Mouse (Mus musculus) bone marrow macrophage, adult 2 months (primary cell): ENCODE results near the gene Ahdc1.

Experiments
- CTCF ChIP-seq: IDR thresholded peaks from 2 replicates; pipeline ENCODE4 v1.5.1; 2012; ENCODE audit warnings: low read depth, mild to moderate bottlenecking, low read length, moderate library complexity
- POLR2A ChIP-seq: IDR thresholded peaks from 2 replicates; pipeline ENCODE4 v1.6.1; 2012; ENCODE audit warnings: mild to moderate bottlenecking, low read depth, low read length, borderline replicate concordance

DNA sequence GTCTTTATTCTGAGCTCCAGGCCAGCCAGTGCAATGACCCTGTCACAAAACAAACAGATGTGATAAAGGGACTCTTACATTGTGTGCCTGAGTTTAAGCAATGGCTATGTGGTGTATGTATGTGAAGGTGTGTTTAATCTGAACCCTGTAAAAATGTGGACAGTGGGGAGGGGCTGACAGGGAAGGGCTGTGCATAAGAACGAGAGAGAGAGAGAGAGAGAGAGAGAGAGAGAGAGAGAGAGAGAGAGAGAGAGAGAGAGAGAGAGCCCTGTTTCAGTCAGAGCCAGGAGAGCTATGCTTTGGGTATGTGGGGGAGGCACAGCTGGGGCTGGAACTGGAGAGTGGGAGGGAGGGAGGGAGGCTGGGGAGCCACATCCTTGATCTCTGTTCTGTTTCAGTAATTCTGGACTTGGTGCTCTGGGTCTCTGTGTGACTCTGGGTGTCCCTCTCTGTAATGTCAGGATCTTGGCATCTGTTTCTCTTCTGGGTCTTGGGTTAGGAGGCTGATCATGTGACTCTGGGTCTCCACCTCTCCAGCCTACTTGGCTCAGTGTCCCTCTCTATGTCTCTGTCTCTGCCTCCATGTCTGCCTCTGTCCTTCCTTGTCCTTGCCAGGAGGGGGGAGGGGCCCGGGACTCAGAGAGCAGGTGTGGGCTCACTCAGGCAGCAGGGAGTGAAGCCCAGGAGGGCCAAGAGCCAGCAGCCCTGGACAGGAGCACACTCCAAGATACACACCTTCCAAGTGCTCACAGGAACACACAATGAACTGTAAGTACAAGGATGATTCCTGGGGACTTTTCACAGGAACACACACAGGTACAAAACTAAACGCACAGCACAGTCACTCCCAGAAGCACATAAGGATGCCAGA lies 73.2 kb downstream of the Ahdc1 start:
- TF ChIP-seq POLR2A (no peak), CTCF (no peak)
